Mouse (Mus musculus) cerebellum, adult 11 months (tissue): ENCODE measurements around the gene Hsd3b2.
"Not testable (repeated sequence)": the region's sequence is repeated elsewhere in the genome, so short reads cannot be mapped to it uniquely, and the experiment has no call there.

Source experiments
- DNase-seq: peaks from one replicate; pipeline ENCODE4 v3.0.0; 2022

Gene Hsd3b2

DNA sequence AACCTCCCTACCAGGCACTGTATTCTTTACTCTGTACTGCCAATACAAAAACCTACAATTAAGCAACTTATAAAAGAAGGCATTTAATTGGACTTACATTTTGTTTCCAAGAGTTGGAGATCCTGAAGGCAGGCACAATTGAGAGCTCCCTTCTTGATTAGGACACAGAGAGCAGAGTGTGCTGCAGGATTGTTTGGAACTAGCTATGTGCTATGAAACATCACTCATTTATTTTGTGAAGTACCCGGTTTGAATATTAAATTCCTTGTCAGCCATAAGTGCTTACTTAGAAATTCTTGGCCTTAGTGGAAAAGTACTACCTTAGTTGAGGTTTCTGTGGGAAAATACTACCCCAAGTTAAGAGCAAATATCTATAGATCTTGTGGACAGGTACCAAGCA is at the start of gene Hsd3b2:
Gene Hsd3b2, minus strand, starts transcription at position 168 of the 400 bp plus-strand sequence.
- no peak for DNase-seq

DNA sequence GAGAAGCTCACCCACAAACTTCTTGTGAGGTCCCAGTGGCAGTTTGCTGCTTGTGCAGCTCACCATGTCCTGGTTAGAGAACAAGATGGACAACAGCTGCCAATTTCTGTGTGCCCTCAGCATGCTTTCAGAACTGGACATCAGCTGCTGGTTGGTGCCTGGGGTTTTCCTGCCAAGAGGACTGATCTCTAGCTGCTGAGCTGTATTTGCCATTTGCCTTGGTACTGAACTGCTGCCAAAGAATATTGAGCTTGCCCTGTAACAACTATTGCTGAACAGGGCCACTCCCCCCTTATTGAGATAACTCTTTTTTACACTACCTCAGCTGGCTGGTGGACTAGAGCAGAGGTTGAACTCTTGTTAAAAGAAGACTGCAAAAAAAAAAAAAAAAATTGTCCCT is 39.8 kb upstream of the Hsd3b2 start:
- no peak for DNase-seq

DNA sequence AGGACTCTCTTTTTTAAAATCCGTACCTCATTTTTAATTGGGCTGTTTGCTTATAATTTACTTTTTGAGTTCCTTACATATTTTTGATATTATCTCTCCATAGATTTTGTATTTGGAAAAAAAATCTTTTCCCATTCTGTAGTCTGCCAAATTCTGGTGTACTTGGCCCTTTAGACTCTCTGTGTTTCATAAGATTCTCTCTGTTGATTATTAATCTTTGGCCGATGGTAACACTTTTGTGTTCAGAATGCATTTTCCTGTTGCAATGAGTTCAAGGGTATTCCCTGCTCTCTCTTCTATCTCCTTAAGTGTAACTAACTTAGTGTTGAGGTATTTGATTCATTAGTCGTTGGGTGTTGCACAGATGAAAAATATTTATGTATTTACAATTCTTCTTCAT is 32.5 kb upstream of the Hsd3b2 start:
- no peak for DNase-seq

DNA sequence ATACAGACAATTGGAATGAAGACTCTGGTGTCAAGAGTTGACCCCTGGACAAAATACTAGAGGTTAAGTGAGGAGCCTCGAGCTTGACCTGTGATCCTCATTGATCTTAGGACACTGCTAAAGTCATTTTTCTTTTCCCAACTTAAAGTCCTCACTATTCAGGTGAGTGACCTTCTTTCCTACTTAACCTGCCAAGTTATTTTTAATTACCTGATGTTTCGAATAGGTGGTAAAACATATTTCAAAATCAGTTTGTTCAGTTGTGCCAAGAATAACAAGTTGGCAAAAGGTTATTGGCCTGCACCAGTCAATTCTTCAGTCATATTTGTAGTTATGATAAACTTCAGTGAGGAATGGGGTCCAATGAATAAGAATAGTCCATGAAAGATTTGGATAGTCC is 27.8 kb upstream of the Hsd3b2 start:
- DNase-seq: no peak

DNA sequence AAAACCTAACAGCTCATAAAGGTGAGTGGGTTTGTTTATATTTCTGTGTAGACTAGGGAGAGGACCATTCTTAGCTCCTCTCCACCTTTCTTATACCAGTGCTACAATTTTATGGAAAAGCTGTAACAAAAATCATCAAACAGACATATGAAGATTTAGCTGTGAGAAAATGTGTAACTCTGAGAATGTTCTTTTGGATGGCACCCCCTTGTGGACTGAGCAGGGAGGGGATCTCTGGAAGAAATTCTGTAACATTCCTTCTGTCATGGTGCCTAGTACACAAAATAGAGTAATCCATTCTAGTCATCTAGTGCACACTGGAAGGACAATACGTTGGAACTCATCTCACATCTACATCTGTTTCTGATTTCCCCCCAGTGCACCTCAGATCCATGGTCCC is 16.7 kb upstream of the Hsd3b2 start:
- not testable (repeated sequence) for DNase-seq

DNA sequence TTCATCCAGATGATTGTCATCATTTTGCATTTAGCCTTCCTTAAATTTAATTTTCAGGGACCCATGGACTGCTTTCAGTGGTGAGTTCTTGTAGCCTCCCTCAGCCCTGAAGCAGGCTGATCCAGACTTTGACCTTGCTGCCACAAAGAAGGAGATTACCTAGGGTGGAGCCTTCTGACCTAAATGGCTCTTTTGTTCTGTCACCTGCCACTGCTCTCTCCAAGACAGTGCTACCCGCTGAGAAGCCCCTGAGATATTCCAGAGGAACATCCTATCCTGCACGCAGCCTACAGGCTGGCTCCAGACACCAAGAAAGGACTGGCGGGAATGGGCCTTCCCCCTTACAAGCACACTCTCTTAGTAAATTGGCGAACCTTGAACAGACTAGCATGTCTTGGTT is 10.0 kb upstream of the Hsd3b2 start:
- DNase-seq: no peak

DNA sequence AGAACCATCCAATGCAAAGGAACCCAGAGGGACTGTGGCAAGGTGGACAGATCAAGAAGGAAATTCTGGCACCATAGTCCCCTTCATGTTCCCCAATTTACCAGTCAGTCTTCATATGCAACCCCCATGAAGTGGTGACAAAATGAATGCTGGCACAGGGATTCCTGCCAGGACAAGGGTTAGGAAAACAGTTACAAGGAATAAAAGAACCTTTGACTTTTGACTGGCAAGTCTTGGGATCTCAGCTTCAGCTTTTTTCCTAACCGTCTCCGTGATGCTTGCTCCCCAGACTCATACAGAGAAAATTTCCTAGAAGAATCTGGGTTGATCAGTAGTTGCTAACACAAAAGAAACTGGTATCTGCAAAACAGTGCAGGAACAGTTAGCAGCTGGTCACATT is 9.4 kb upstream of the Hsd3b2 start:
- no peak for DNase-seq

DNA sequence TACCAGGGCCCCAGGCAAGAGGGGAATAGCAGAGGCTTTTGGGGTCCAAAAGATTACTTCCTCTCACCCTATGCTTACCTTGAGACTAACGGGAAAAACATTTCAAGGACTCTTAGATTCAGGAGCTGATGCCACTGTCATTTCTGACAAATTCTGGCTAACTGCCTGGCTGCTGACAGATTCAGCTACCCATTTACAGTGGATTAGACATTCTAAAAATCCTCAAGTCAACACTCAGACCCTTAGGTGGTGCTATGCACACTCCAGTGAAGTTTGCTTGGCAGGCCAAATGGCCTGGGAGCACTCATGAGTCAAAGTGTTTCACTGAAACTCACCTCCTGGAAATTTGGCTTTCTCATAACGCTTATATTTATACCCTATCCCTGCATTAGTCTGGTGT is 1.9 kb upstream of the Hsd3b2 start:
- no peak for DNase-seq

DNA sequence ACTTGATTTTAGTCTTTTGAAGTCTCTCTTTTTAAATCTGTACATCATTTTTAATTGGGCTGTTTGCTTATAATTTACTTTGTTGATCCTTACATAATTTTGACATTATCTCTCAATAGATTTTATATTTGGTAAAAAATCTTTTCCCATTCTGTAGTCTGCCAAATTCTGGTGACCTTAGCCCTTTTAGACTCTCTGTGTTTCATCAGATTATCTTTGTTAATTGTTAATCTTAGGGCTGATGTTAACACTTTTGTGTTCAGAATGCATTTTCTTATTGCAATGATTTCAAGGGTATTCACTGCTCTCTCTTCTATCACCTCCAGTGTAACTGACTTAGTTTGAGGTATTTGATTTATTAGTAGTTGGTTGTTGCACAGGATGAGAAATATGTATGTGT is 3.6 kb downstream of the Hsd3b2 start:
- DNase-seq: no peak

DNA sequence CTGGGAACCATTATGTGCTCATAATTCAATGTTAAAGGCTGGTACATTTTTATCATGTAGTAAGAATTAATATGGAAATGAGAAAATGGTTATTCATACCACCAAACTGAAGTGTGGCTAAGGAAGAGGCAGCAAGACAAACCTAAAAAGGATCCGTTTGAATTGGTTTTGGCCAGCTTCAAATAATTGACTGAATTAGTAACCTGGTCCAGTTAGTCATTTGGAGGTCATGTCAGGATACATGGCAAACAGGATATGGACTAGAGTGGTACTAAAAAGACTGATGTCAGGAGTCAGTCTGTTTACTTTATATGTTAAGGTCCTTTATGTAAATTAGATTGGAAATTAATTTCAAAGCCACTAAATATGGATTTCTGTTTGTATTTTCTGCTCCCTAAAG is 41.9 kb downstream of the Hsd3b2 start:
- no peak for DNase-seq

DNA sequence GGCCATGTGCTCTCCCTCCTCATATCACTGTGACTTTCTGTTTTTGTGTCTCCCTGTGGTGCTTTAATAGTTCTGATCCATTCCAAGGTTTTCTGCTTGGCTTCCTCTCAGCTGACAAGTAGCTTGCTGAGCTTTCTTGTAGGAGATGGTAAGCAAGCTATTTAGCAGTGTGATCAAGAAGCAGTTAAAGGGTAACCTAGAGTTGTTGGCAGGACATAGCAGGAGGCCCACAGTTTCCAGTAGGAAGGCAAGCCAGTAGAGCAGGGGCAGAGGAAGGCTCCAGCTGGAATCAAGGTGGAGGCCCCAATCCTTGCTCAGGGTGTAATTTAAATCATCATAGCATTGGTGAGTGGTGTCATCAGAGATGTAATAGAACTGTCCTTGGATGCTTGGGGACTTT is 43.6 kb downstream of the Hsd3b2 start:
- no peak for DNase-seq
